Mouse (Mus musculus) spleen, postnatal 4 days (tissue): ENCODE results near the gene Brca1.
"Not testable (repeated sequence)": the region's sequence is repeated elsewhere in the genome, so short reads cannot be mapped to it uniquely, and the experiment has no call there.

ENCODE experiments used
- DNase-seq, 2 experiments: peaks; one replicate each; pipeline ENCODE4 v3.0.0; 2022; ENCODE audit warnings: low spot score in 2 of 2

Gene Brca1

GRCm38 (mm10) chr11:101470206-101470605 is 81.5 kb downstream of the Brca1 start:
- DNase-seq, result no peak

DNA sequence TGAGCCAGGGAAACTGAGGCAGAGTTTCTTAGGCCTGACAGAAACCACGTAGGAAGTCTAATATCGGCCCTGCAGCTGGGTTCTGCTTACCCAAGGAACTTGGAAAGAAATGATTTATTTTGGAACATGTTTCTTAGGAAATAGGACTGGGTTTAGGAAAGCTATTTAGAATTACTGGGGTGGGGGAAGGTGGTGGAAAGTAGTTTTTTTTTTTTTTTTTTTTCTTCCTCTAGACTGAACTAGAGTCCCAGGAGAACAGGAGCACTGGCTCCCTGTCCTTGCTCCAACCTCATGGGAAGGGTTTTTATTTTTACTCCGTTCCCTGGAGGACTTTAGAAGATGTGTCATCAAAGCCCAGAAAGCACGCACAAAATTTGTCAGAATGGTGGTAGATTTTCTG is 82.6 kb downstream of the Brca1 start:
- no peak for DNase-seq

GRCm38 (mm10) chr11:101468731-101469130 is 83.0 kb downstream of the Brca1 start:
- no peak for DNase-seq

- DNase-seq, result peak in 1 of 2 experiments; percentile 74
Measured at GRCm38 (mm10) chr11:101468263-101468688, 83.5 kb downstream of the Brca1 start.

DNA sequence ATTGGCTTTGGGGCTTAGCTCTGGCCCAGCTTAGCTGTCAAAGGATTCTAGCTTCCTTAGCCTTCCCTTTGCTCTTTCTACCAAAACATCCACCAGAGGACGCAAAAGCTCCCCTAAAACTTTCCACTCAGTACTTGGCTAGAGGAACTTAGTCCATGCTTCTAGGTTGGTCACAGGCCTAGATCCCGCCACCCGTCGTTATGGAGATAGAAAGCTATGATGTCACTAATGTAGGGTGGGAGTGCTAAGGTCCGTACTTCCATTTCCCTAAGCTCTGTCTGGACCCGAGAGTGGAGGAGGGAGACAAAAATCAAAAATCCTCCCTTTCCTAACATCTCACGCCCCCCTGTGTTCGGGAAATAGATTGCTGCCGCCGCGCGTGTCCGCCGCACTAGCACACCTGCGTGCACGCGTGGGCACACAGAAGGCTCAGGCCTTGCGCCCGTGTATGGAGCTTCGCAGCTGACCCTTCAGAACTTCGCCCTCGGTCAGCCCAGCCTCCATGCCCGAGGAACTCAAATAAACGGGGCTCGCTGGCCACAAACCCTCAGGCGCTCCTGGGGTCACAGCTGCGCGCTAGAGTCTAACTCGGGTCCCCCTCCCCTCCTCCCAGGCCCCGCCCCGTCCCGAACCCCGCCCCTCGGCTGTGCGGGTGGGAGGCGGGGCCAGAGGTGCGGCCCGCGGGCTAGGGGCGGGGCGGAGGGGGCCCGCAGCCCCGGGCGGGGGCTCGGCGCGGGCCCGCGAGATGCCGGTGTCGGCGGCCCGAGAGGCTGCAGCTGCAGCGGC is 84.1 kb downstream of the Brca1 start:
- DNase-seq, result peak; percentile 39 to 79

- DNase-seq, result not testable (repeated sequence)
Measured at GRCm38 (mm10) chr11:101466552-101466950, 85.2 kb downstream of the Brca1 start.

- peak; percentile 58 to 80 for DNase-seq
Measured at GRCm38 (mm10) chr11:101465869-101466551, 85.7 kb downstream of the Brca1 start, which contains the start of gene Vat1. Vat1 (minus strand) TSS chr11:101466230.

- DNase-seq, result peak; percentile 39 to 74
Measured at GRCm38 (mm10) chr11:101465101-101465868, 86.5 kb downstream of the Brca1 start.

GRCm38 (mm10) chr11:101464211-101465100 is 87.3 kb downstream of the Brca1 start, which contains the start of gene Rnd2:
Rnd2 (plus strand) TSS chr11:101464999.
- DNase-seq, result no peak

- no peak for DNase-seq
Measured at GRCm38 (mm10) chr11:101462583-101463440, 88.9 kb downstream of the Brca1 start.

DNA sequence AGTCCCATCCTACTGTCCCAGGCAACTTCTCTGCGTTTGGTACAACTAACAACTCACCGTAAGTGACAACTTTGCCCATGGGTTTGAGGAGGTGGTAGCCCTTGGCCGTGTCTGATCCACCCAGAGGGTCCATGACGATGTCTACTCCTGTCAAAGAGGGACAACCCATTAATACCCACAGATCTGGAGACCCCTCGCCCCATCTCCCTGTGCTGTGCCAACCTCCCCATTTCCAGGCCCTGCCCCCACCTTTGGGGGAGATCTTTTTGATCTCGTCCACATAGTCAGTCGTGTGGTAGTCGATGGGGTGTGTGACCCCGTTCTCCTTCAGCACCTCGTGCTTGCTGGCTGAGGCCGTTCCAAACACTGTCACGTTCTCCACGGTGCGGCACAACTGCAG is 89.6 kb downstream of the Brca1 start:
- DNase-seq, result no peak

- no peak for DNase-seq
Measured at GRCm38 (mm10) chr11:101460321-101460720, 91.4 kb downstream of the Brca1 start.

DNA sequence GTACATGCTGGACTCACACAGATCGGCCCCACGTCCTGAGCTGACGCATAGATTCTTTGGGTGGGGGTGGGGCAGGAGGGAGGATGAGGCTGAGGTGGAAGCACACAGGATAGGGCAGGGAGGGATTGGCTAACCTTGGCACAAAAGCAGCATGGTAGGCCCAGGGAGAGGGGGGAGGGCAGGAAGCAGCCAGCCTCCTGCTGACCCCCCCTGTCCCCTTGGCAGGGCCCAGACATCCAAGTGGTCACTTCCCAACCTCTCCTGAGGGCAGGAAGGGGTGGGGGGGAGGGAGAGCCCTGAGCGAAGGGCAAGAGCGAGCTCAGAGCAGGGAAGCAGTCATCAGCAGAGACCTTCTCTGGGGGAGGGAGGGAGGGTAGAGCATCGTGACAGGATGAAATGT is 92.0 kb downstream of the Brca1 start:
- no peak for DNase-seq

DNA sequence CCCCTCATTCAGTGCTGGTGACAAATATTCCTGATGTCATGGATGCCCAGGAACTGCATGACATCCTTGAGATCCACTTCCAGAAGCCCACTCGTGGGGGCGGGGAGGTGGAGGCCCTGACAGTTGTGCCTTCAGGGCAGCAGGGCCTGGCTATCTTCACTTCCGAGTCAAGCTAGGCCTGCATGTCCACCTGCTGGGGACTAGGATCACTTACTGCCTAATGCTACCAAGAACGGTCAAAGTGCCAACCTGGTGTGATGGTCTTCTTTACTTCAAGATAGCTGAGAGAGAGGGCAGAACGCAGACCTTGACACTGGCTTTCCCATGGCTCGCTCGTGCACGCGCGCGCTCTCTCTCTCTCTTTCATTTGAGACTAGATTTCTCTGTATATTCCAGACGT is 93.5 kb downstream of the Brca1 start:
- no peak for DNase-seq

DNA sequence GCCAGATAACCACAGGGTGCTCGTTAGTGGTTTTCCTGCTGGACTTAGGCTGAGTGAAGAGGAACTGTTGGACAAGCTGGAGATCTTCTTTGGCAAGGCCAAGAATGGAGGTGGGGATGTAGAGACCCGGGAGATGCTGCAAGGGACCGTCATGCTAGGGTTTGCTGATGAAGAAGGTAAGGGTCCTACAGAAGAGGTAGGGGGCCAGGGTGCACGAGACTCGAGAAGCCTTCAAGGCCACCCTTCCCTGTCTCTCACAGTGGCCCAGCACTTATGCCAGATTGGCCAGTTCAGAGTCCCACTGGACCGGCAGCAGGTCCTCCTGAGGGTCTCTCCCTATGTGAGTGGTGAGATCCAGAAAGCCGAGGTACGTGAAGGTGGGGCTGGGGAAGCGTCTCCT is 94.1 kb downstream of the Brca1 start:
- DNase-seq, result no peak

DNA sequence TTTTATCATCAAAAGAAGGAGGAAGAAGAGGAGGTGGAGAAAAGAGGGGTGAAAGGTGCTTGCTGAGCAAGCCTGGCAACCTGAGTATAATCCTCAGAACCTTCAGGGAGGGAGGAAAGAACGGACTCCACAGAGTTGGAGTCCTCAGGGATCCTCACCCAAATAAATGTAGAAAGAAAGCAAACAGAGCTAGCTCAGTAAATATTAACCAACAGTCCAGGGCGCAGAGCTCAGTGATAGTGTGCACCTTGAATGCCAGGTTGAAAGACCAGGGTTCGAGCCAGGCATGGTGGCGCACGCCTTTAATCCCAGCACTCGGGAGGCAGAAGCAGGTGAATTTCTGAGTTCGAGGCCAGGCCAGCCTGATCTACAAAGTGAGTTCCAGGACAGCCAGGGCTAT is 96.1 kb downstream of the Brca1 start:
- DNase-seq, result no peak

DNA sequence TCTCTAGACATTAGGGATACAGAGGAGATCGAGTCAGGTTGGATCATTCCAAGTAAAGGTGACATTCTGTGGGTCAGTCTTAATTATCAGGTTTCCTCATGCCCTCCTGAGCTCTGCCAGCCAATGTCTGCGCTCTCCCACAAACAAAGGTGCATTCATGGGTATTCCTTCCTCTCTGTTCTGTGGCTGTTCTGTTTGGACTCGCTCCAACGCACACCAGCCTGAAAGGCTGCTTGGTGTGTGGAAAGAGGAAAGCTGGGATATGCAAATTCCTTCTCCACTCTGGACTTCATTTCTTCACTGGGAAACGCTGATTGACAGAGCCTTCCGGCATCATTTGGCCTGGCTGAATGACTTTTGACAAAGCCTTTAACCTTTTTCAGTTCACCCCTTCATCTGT is 97.1 kb downstream of the Brca1 start:
- DNase-seq, result no peak

GRCm38 (mm10) chr11:101452093-101452774 is 99.5 kb downstream of the Brca1 start:
- no peak for DNase-seq

DNA sequence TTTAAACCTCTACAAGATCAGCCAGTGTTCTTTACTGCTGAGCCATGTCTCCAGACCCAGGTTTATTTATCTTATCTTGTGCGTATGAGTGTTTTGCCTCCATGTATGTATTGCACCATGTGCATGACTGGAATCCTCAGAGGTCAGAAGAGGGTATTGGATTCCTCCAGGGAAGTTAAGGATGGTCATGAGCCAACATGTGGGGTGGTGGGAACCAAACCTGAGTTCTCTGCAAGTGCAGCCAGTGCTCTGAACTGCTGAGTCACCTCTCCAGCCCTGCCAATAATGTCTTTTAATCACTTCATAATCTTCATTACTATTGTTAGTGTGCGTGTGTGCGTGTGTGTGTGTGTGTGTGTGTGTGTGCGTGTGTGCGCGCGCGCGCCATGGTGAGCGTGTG is 100.2 kb downstream of the Brca1 start:
- DNase-seq, result no peak

GRCm38 (mm10) chr11:101450394-101450793 is 101.4 kb downstream of the Brca1 start:
- DNase-seq, result no peak
